Mouse (Mus musculus) splenic B cell, adult 2 months (primary cell): ENCODE data around the gene Ganab.
"Not testable (repeated sequence)": the region's sequence is repeated elsewhere in the genome, so short reads cannot be mapped to it uniquely, and the experiment has no call there.

Experiments used
- DNase-seq: peaks from one replicate; pipeline ENCODE4 v3.0.0-alpha.2; 2011; ENCODE audit warnings: low read depth, low spot score
- H3K27me3 ChIP-seq: 2 replicates; pipeline ENCODE4 v1.6.1; 2012; ENCODE audit warnings: mild to moderate bottlenecking, low read length, moderate library complexity, mixed read lengths; ENCODE audit not compliant: control insufficient read depth, poor library complexity, insufficient read depth, severe bottlenecking
- H3K36me3 ChIP-seq: 2 replicates; pipeline ENCODE4 v1.6.1; 2012; ENCODE audit warnings: mild to moderate bottlenecking, low read length, moderate library complexity, mixed read lengths; ENCODE audit not compliant: control insufficient read depth, poor library complexity, insufficient read depth, severe bottlenecking

The Ganab gene

GRCm38 (mm10) chr19:8897865-8898495 is at the start of gene Ganab:
TSS of gene Ganab (plus strand) at chr19:8898071.
- Histone ChIP-seq H3K36me3 (peaks cover 5% of the 10 kb centered on the region; the same call in 1 of the 2 replicates), H3K27me3 (no peaks in the 10 kb centered on the region)
- DNase-seq: peak; percentile 96

- Histone ChIP-seq H3K27me3 (no peaks in the 10 kb centered on the region), H3K36me3 (no peaks in the 10 kb centered on the region; the same call in none of the 2 replicates)
- DNase-seq: no peak
Measured at GRCm38 (mm10) chr19:8848356-8848755, 49.5 kb upstream of the Ganab start.

- DNase-seq: no peak
- H3K36me3 ChIP-seq: no peaks in the 10 kb centered on the region; the same call in none of the 2 replicates
- H3K27me3 ChIP-seq: no peaks in the 10 kb centered on the region
Measured at GRCm38 (mm10) chr19:8850402-8850901, 47.4 kb upstream of the Ganab start, which contains the start of gene Lrrn4cl. TSS of gene Lrrn4cl (plus strand) at chr19:8850768.

GRCm38 (mm10) chr19:8851639-8852038 is 46.2 kb upstream of the Ganab start:
- Histone ChIP-seq H3K36me3 (no peaks in the 10 kb centered on the region; the same call in none of the 2 replicates), H3K27me3 (no peaks in the 10 kb centered on the region)
- no peak for DNase-seq

- no peaks in the 10 kb centered on the region for H3K27me3 ChIP-seq
- DNase-seq: no peak
- no peaks in the 10 kb centered on the region; the same call in 1 of the 2 replicates for H3K36me3 ChIP-seq
Measured at GRCm38 (mm10) chr19:8852236-8852928, 45.5 kb upstream of the Ganab start.

- Histone ChIP-seq H3K36me3 (no peaks in the 10 kb centered on the region; the same call in 1 of the 2 replicates), H3K27me3 (no peaks in the 10 kb centered on the region)
- no peak for DNase-seq
Measured at GRCm38 (mm10) chr19:8853117-8853516, 44.8 kb upstream of the Ganab start.

GRCm38 (mm10) chr19:8857689-8858088 is 40.2 kb upstream of the Ganab start:
- peak; percentile 65 for DNase-seq
- no peaks in the 10 kb centered on the region for H3K27me3 ChIP-seq
- H3K36me3 ChIP-seq: no peaks in the 10 kb centered on the region

GRCm38 (mm10) chr19:8859018-8859417 is 38.9 kb upstream of the Ganab start:
- DNase-seq: peak; percentile 66
- Histone ChIP-seq H3K27me3 (no peaks in the 10 kb centered on the region), H3K36me3 (no peaks in the 10 kb centered on the region)

GRCm38 (mm10) chr19:8864265-8864664 is 33.6 kb upstream of the Ganab start:
- Histone ChIP-seq H3K36me3 (peaks cover 2% of the 10 kb centered on the region; the same call in 1 of the 2 replicates), H3K27me3 (no peaks in the 10 kb centered on the region)
- DNase-seq: no peak

- DNase-seq, H3K36me3 ChIP-seq, H3K27me3 ChIP-seq: not testable (repeated sequence)
Measured at GRCm38 (mm10) chr19:8870381-8870780, 27.5 kb upstream of the Ganab start.

GRCm38 (mm10) chr19:8870838-8871237 is 27.0 kb upstream of the Ganab start:
- Histone ChIP-seq H3K36me3 (peaks cover 6% of the 10 kb centered on the region), H3K27me3 (no peaks in the 10 kb centered on the region)
- no peak for DNase-seq

- peak; percentile 94 for DNase-seq
- Histone ChIP-seq H3K36me3 (peaks cover 6% of the 10 kb centered on the region), H3K27me3 (no peaks in the 10 kb centered on the region)
Measured at GRCm38 (mm10) chr19:8871267-8872186, 26.3 kb upstream of the Ganab start, which contains the start of gene Ubxn1. TSS of gene Ubxn1 (plus strand) at chr19:8871496.

- H3K27me3 ChIP-seq: no peaks in the 10 kb centered on the region
- H3K36me3 ChIP-seq: peaks cover 6% of the 10 kb centered on the region
- DNase-seq: no peak
Measured at GRCm38 (mm10) chr19:8872266-8872840, 25.5 kb upstream of the Ganab start.

- H3K27me3 ChIP-seq: no peaks in the 10 kb centered on the region
- peaks cover 4% of the 10 kb centered on the region for H3K36me3 ChIP-seq
- no peak for DNase-seq
Measured at GRCm38 (mm10) chr19:8875031-8875430, 22.8 kb upstream of the Ganab start.
